Comparison of ENCODE assay signal across 20 mouse cellular contexts in the genomic region with DNA sequence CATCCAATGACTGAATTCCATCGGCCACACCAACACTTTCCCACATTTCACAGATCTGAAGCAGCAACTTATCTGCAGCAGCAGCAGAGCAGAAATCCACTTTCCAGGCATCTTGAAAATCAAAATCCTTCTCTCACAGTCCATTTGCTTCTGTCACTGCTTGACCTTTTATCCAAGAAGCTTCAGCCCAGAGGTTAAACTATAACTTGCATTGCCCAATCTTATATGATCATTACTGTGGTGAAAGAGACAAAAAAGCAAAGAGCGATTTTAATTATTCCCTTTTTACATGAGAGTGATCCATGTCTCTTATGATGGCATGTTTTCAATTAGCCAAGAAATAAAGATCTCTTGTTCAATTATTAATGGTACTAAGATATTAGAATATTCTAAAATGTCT. TPM values are rescaled to one million over a fixed set of nuclear protein-coding genes. Genes with fewer than 3 reads are reported as not detected.
DNase-seq lines count a peak whose midpoint lies in the region; ATAC-seq and TF ChIP-seq lines count a peak whose summit lies in the region.
"Not testable (repeated sequence)": the region's sequence is repeated elsewhere in the genome, so short reads cannot be mapped to it uniquely, and the experiment has no call there.
"Had no signal": no experiment of that assay in that cellular context is flagged by ENCODE, and none has a peak within 500 bp of the region (broad histone marks: within the 10 kb centered on the region; RNA-seq: fewer than 3 reads in every experiment).

A gene (minus strand): TSS at position 123 of the 400 bp plus-strand sequence.

- not testable (repeated sequence) for H3K4me3 ChIP-seq in intestine, embryonic 16.5 days (ENCODE audit: low read length); kidney, adult 2 months (ENCODE audit: insufficient read depth, low read depth, low read length); kidney, embryonic 16.5 days (ENCODE audit: low read length); liver, embryonic 16.5 days (ENCODE audit: low read depth, low read length); stomach, embryonic 16.5 days (replicated peaks; ENCODE audit: low read length)
- H3K4me3 ChIP-seq in liver, adult 2 months (ENCODE audit: insufficient read depth, low read depth, low read length): peak within 1 kb of the TSS; percentile 89; the same call in 1 of the 2 replicates

- not testable (repeated sequence) for H3K27ac ChIP-seq in intestine, embryonic 16.5 days (ENCODE audit: low read length); kidney, adult 2 months (ENCODE audit: insufficient read depth, low read depth, low read length); kidney, embryonic 16.5 days (ENCODE audit: low read length); liver, adult 2 months (replicated peaks; ENCODE audit: insufficient read depth, low read depth, low read length); liver, embryonic 16.5 days (ENCODE audit: low read length); stomach, embryonic 16.5 days (ENCODE audit: low read length)

- TF ChIP-seq CTCF in kidney, adult 2 months (conservative IDR thresholded peaks at IDR 0.05; ENCODE audit: insufficient read depth, insufficient read length, low read depth, low read length); liver, adult 2 months (IDR thresholded peaks at IDR 0.05; ENCODE audit: low read depth, low read length): not testable (repeated sequence)

- ATAC-seq in intestine, embryonic 16.5 days: peak; percentile 66
- ATAC-seq in kidney, embryonic 16.5 days (ENCODE audit: low FRiP score, low TSS enrichment); liver, embryonic 16.5 days (ENCODE audit: low read depth); stomach, embryonic 16.5 days (ENCODE audit: insufficient read depth, low FRiP score): not testable (repeated sequence)

- WGBS in intestine, embryonic 16.5 days: 67% methylated on average over 1 of the region's 2 CpGs
- 52% methylated on average over 2 of the region's 2 CpGs for WGBS in kidney, adult 2 months
- WGBS in kidney, embryonic 16.5 days: 89% methylated on average over 1 of the region's 2 CpGs
- 26% methylated on average over 2 of the region's 2 CpGs for WGBS in liver, adult 2 months
- WGBS in liver, embryonic 16.5 days (ENCODE audit: insufficient replicate concordance): 46% methylated on average over 1 of the region's 2 CpGs
- 88% methylated on average over 1 of the region's 2 CpGs for WGBS in stomach, embryonic 16.5 days

- not testable (repeated sequence) for H3K27me3 ChIP-seq in intestine, embryonic 16.5 days (replicated peaks; ENCODE audit: control insufficient read depth, insufficient read depth, low read length); kidney, adult 2 months (replicated peaks; ENCODE audit: control insufficient read depth, insufficient read depth, low read length); kidney, embryonic 16.5 days (ENCODE audit: insufficient read depth, low read length); liver, adult 2 months (ENCODE audit: control insufficient read depth, insufficient read depth, low read length); liver, embryonic 16.5 days (ENCODE audit: control insufficient read depth, insufficient read depth, low read depth, low read length); stomach, embryonic 16.5 days (ENCODE audit: control insufficient read depth, insufficient read depth, low read length)

- not testable (repeated sequence) for H3K9me3 ChIP-seq in intestine, embryonic 16.5 days (ENCODE audit: control insufficient read depth, low read length); kidney, embryonic 16.5 days (ENCODE audit: low read length); liver, embryonic 16.5 days (replicated peaks; ENCODE audit: control insufficient read depth, low read length); stomach, embryonic 16.5 days (replicated peaks; ENCODE audit: control insufficient read depth, low read length)

- not testable (repeated sequence) for H3K79me2 ChIP-seq in liver, adult 2 months (ENCODE audit: control insufficient read depth, insufficient read depth, low read length)

- H3K36me3 ChIP-seq in intestine, embryonic 16.5 days (ENCODE audit: control insufficient read depth, insufficient read depth, low read length); kidney, adult 2 months (ENCODE audit: control insufficient read depth, insufficient read depth, low read length); kidney, embryonic 16.5 days (ENCODE audit: insufficient read depth, low read length); liver, embryonic 16.5 days (ENCODE audit: control insufficient read depth, insufficient read depth); stomach, embryonic 16.5 days (ENCODE audit: control insufficient read depth, insufficient read depth, low read length): not testable (repeated sequence)
- peaks cover 11% of the 10 kb centered on the region for H3K36me3 ChIP-seq in liver, adult 2 months (ENCODE audit: control insufficient read depth, insufficient read depth, low read length)

- not testable (repeated sequence) for TF ChIP-seq POLR2A in kidney, adult 2 months (IDR thresholded peaks at IDR 0.05; ENCODE audit: low read depth, low read length); liver, adult 2 months (IDR thresholded peaks at IDR 0.05; ENCODE audit: extremely low read depth, insufficient read depth, low read length)

- not testable (repeated sequence) for H3K4me2 ChIP-seq in intestine, embryonic 16.5 days (ENCODE audit: low read depth, low read length); kidney, embryonic 16.5 days (replicated peaks; ENCODE audit: low read depth, low read length); liver, embryonic 16.5 days (ENCODE audit: low read depth, low read length); stomach, embryonic 16.5 days (ENCODE audit: low read depth, low read length)

- not testable (repeated sequence) for DNase-seq in adrenal gland, postnatal 14 days
- DNase-seq in kidney, adult 2 months: peak; percentile 4
- DNase-seq in liver, adult 2 months (ENCODE audit: extremely low read depth, low read depth, low spot score): peak; percentile 91

- H3K9ac ChIP-seq in intestine, embryonic 16.5 days (ENCODE audit: low read depth, low read length); kidney, embryonic 16.5 days (replicated peaks; ENCODE audit: low read length); liver, adult 2 months (ENCODE audit: low read depth, low read length); liver, embryonic 16.5 days (ENCODE audit: low read depth, low read length); stomach, embryonic 16.5 days (ENCODE audit: low read length): not testable (repeated sequence)

- not testable (repeated sequence) for H3K4me1 ChIP-seq in intestine, embryonic 16.5 days (ENCODE audit: control insufficient read depth, insufficient read depth, low read length); kidney, adult 2 months (ENCODE audit: control insufficient read depth, insufficient read depth, low read length); kidney, embryonic 16.5 days (ENCODE audit: insufficient read depth, low read length); liver, adult 2 months (ENCODE audit: control insufficient read depth, insufficient read depth, low read length); liver, embryonic 16.5 days (ENCODE audit: control insufficient read depth, low read depth, low read length); stomach, embryonic 16.5 days (ENCODE audit: control insufficient read depth, insufficient read depth, low read length)

RNA-seq across cellular contexts. Expression of the gene that starts here (rescaled TPM):
- 0.38 and 15.4 TPM in 2 replicates for total RNA-seq in adrenal gland, postnatal 14 days (2021)
- polyA plus RNA-seq in intestine, embryonic 16.5 days (2015; fragmentation: Nextera tagmentation; extraction: Ambion mirVana): 106 and 138 TPM in 2 replicates
- polyA plus RNA-seq in kidney, adult 2 months (2012; rRNA removed): 0.34 and 0.45 TPM in 2 replicates
- 22.0 and 25.3 TPM in 2 replicates for polyA plus RNA-seq in kidney, embryonic 16.5 days (2015; fragmentation: Nextera tagmentation; extraction: Ambion mirVana)
- 1,154 and 1,251 TPM in 2 replicates for total RNA-seq in liver, adult 2 months (2014; rRNA removed)
- 180 and 189 TPM in 2 replicates for polyA plus RNA-seq in liver, adult 2 months (2012; rRNA removed)
- polyA plus RNA-seq in liver, embryonic 16.5 days (2015; fragmentation: Nextera tagmentation; extraction: Ambion mirVana): 41.2 and 44.1 TPM in 2 replicates
- polyA plus RNA-seq in stomach, embryonic 16.5 days (2015; fragmentation: Nextera tagmentation; extraction: Ambion mirVana): 7.7 and 12.5 TPM in 2 replicates
- total RNA-seq: adrenal gland, postnatal 25 days; common myeloid progenitor, adult 5-6 weeks; ES-E14; MEL had no signal
- polyA plus RNA-seq: brain, embryonic 14.5 days; C2C12; embryonic facial prominence, embryonic 11.5 days; embryonic facial prominence, embryonic 13.5 days; embryonic facial prominence, embryonic 15.5 days; erythroblast, embryonic 14.5 days; forebrain, embryonic 10.5 days; forebrain, embryonic 12.5 days; forebrain, embryonic 16.5 days had no signal

Comparison
In these comparisons a context has a peak if more than half of its experiments do, and no peak if none do; other contexts are left out.
1. RNA of the gene that starts here (total RNA-seq): 1,154 to 1,251 TPM in liver, adult 2 months; 0.38 to 15.4 TPM in adrenal gland, postnatal 14 days; every median in the first group is over 10 times any median in the second.
2. Peak in DNase-seq in kidney, adult 2 months; RNA of the gene not detected or under 1 TPM.